Mouse (Mus musculus): ENCODE measurements around the gene Sytl1.
A peak's percentile ranks its signal among the peaks of the same experiment; 100 is the strongest.

The Sytl1 gene

DNA sequence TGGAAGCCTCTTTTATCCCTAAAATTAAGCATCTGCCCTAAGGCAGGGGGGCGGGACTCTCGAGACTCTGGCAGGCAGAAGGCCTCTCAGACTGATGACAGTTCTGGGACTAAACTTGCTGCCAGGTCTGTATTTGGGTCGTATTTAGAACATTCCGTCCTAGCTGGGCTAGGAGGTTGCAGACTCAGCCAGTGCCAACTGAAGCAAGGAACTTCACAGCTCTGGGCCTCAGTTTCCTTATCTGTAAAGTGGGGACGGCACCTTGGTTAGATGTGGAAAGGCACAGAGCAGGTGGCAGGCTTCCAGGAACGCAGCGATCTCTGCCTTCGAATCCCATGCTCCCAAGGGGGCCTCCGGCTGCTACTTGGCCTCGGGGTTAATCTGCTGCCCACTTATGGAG, 36.8 kb downstream of the Sytl1 start:
- Histone ChIP-seq H3K4me3 (replicated peaks; ENCODE audit: low read length) (peak overlapping the region; percentile 59), H3K27me3 (ENCODE audit: insufficient read depth, low read length) (peaks cover 20% of the 10 kb centered on the region), H3K9me3 (ENCODE audit: low read length) (no peaks in the 10 kb centered on the region), H3K36me3 (ENCODE audit: insufficient read depth, low read length) (no peaks in the 10 kb centered on the region), H3K4me1 (replicated peaks; ENCODE audit: low read depth, low read length) (peaks cover 82% of the 10 kb centered on the region)
- TF ChIP-seq POU5F1 (IDR thresholded peaks at IDR 0.05; ENCODE audit: borderline replicate concordance, low read length): no peak
- no peak for TF ChIP-seq NANOG (IDR thresholded peaks at IDR 0.05; ENCODE audit: borderline replicate concordance, low read length)
- no peak for TF ChIP-seq CTCF (conservative IDR thresholded peaks at IDR 0.05; ENCODE audit: low read length)

DNA sequence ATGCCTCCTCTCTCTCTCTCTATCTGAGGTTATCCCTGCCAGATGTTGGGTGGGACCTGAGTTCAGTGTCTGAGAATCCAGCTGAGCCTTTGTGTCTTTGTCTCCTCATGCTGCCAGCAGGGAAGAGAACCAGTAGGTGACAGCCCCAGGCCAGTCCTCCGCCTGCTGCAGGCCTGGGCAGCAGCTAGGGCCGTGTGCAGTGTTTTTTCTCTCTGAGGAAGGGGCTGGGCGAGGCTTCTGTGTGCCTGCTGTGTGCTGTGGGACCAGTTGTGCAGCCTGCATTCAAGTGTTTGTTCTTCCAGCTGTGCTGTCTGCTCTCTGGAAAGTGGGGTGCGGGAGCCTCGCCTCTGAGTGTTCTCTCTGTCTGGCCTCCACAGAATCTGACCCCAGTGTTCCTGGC, 39.0 kb downstream of the Sytl1 start:
- H3K27me3 ChIP-seq (ENCODE audit: insufficient read depth, low read length): peaks cover 33% of the 10 kb centered on the region
- no peaks in the 10 kb centered on the region for H3K9me3 ChIP-seq (ENCODE audit: low read length)
- H3K4me1 ChIP-seq (replicated peaks; ENCODE audit: low read depth, low read length): peaks cover 72% of the 10 kb centered on the region
- TF ChIP-seq NANOG (IDR thresholded peaks at IDR 0.05; ENCODE audit: borderline replicate concordance, low read length) (no peak), POU5F1 (IDR thresholded peaks at IDR 0.05; ENCODE audit: borderline replicate concordance, low read length) (no peak), CTCF (conservative IDR thresholded peaks at IDR 0.05; ENCODE audit: low read length) (no peak)
- 0 out of 2 replicates have a peak overlapping the region, but pooled peaks have one; percentile 13 for H3K4me3 ChIP-seq (replicated peaks; ENCODE audit: low read length)
- no peaks in the 10 kb centered on the region for H3K36me3 ChIP-seq (ENCODE audit: insufficient read depth, low read length)

DNA sequence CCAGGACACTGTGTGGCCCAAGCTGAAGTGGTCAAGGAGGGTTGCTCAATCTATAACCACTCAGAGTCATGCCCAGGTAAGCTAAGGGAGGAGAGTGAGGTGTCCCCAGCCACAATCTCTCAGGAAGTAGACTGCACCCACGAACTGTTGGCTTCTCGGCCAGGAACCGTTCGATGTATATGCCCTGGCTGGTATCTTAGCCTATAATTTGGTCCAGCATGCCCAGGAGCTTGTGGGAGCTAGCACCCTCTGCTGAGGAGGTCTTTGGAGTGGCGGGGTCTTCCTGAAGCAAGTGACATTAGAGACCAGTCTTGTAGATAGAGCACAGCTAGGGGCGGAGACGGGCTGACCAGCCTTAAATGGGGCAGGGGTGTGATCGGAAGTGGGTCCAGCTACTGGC, 41.2 kb downstream of the Sytl1 start:
- Histone ChIP-seq H3K4me3 (replicated peaks; ENCODE audit: low read length) (peak overlapping the region; percentile 73; the same call in 1 of the 2 replicates), H3K9me3 (ENCODE audit: low read length) (no peaks in the 10 kb centered on the region), H3K36me3 (ENCODE audit: insufficient read depth, low read length) (no peaks in the 10 kb centered on the region), H3K27me3 (ENCODE audit: insufficient read depth, low read length) (peaks cover 36% of the 10 kb centered on the region), H3K4me1 (replicated peaks; ENCODE audit: low read depth, low read length) (peaks cover 62% of the 10 kb centered on the region)
- no peak for TF ChIP-seq CTCF (conservative IDR thresholded peaks at IDR 0.05; ENCODE audit: low read length)
- TF ChIP-seq NANOG (IDR thresholded peaks at IDR 0.05; ENCODE audit: borderline replicate concordance, low read length): no peak
- TF ChIP-seq POU5F1 (IDR thresholded peaks at IDR 0.05; ENCODE audit: borderline replicate concordance, low read length): no peak

DNA sequence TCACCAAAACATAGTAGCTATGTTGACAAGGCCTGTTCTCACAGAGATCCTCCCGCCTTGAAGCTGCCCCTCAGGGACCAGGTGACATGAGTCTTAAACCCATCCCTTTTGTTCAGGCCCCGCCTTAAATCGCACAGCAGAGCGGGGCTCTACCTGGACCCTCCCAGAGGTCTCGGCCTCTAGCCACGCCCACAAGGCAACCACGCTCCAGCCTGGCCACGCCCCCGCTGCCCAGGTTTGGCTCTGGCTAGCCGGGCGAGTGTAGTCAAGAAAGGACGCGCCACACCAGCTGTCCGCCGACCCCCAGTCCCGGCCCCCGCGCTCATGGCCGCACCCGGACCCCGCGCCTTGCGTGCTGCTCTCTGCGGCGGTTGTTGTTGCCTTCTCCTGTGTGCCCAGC, 42.3 kb downstream of the Sytl1 start:
- Histone ChIP-seq H3K9me3 (ENCODE audit: low read length) (no peaks in the 10 kb centered on the region), H3K4me3 (replicated peaks; ENCODE audit: low read length) (peak overlapping the region; percentile 73), H3K27me3 (ENCODE audit: insufficient read depth, low read length) (peaks cover 42% of the 10 kb centered on the region), H3K4me1 (replicated peaks; ENCODE audit: low read depth, low read length) (peaks cover 52% of the 10 kb centered on the region), H3K36me3 (ENCODE audit: insufficient read depth, low read length) (no peaks in the 10 kb centered on the region)
- TF ChIP-seq NANOG (IDR thresholded peaks at IDR 0.05; ENCODE audit: borderline replicate concordance, low read length) (no peak), POU5F1 (IDR thresholded peaks at IDR 0.05; ENCODE audit: borderline replicate concordance, low read length) (no peak), CTCF (conservative IDR thresholded peaks at IDR 0.05; ENCODE audit: low read length) (no peak)

DNA sequence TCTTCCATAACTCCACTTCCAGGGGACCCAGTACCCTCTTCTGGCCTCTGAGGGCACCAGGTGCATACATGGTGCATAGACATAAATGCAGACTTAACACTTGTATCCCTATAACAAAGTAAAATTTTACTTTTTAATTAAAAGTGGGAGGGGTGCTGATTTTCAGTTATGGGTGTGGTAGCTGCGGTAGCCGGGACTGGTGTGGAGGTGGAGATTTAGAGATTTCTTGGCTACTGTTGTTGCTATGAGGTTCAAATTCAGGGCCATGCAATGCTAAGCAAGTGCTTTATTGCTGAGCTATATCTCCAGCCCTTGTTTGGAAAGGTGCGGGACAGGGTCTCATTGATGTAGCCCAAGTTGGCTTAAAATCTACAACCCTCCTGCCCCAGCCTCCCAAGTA, 44.2 kb downstream of the Sytl1 start:
- peaks cover 42% of the 10 kb centered on the region for H3K27me3 ChIP-seq (ENCODE audit: insufficient read depth, low read length)
- no peaks in the 10 kb centered on the region for H3K36me3 ChIP-seq (ENCODE audit: insufficient read depth, low read length)
- TF ChIP-seq CTCF (conservative IDR thresholded peaks at IDR 0.05; ENCODE audit: low read length) (no peak), NANOG (IDR thresholded peaks at IDR 0.05; ENCODE audit: borderline replicate concordance, low read length) (no peak), POU5F1 (IDR thresholded peaks at IDR 0.05; ENCODE audit: borderline replicate concordance, low read length) (no peak)
- peaks cover 39% of the 10 kb centered on the region for H3K4me1 ChIP-seq (replicated peaks; ENCODE audit: low read depth, low read length)
- H3K4me3 ChIP-seq (replicated peaks; ENCODE audit: low read length): no peak overlapping the region
- no peaks in the 10 kb centered on the region for H3K9me3 ChIP-seq (ENCODE audit: low read length)

DNA sequence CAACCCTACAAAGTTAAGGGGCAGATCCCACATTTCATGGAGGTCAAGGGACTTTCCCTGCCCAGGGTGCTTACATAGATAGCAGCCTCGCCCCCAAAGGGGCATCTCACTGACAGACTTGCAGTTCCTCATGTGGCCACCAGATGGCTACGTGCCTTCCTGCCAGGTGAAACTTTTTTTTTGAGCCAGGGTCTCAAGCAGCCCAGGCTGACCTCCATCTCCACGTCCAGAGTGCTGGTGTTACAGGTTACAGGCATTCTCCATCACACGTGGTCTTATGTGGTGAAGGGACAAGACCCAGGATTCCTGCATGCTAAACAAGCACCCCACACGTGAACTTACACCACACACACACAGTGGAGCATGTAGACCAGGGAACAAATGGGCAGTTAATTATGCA, 45.3 kb downstream of the Sytl1 start:
- TF ChIP-seq CTCF (conservative IDR thresholded peaks at IDR 0.05; ENCODE audit: low read length) (peak; percentile 98), POU5F1 (IDR thresholded peaks at IDR 0.05; ENCODE audit: borderline replicate concordance, low read length) (no peak), NANOG (IDR thresholded peaks at IDR 0.05; ENCODE audit: borderline replicate concordance, low read length) (no peak)

DNA sequence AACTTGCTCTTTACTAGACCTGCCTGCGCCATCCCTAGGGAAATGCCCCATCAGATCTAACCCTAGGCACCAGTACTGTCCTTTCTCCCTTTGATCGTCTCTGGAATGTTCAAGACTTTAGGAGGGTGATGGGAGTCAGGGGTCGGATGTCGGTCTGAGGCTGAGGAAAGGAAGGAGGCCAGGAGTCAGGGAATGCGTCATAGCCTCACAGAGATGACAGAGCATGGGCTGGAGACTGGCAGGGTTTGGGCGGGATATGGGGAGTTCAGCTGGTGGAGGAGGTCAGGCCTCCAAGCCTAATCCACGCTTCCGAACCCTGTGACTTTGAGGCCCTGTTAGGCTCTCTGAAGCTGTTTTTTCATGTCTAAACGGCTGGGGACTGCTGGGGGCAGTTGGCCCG, 49.3 kb downstream of the Sytl1 start:
- Histone ChIP-seq H3K27me3 (ENCODE audit: insufficient read depth, low read length) (peaks cover 53% of the 10 kb centered on the region), H3K9me3 (ENCODE audit: low read length) (no peaks in the 10 kb centered on the region), H3K36me3 (ENCODE audit: insufficient read depth, low read length) (no peaks in the 10 kb centered on the region), H3K4me1 (replicated peaks; ENCODE audit: low read depth, low read length) (peaks cover 40% of the 10 kb centered on the region), H3K4me3 (replicated peaks; ENCODE audit: low read length) (0 out of 2 replicates have a peak overlapping the region, but pooled peaks have one; percentile 29)
- TF ChIP-seq CTCF (conservative IDR thresholded peaks at IDR 0.05; ENCODE audit: low read length) (no peak), NANOG (IDR thresholded peaks at IDR 0.05; ENCODE audit: borderline replicate concordance, low read length) (no peak), POU5F1 (IDR thresholded peaks at IDR 0.05; ENCODE audit: borderline replicate concordance, low read length) (no peak)

More for the DNA sequence above, 45.3 kb downstream of the Sytl1 start:
- H3K4me3 ChIP-seq (replicated peaks; ENCODE audit: low read length): no peak overlapping the region
- H3K36me3 ChIP-seq (ENCODE audit: insufficient read depth, low read length): no peaks in the 10 kb centered on the region
- peaks cover 39% of the 10 kb centered on the region for H3K4me1 ChIP-seq (replicated peaks; ENCODE audit: low read depth, low read length)
- no peaks in the 10 kb centered on the region for H3K9me3 ChIP-seq (ENCODE audit: low read length)
- H3K27me3 ChIP-seq (ENCODE audit: insufficient read depth, low read length): peaks cover 48% of the 10 kb centered on the region

DNA sequence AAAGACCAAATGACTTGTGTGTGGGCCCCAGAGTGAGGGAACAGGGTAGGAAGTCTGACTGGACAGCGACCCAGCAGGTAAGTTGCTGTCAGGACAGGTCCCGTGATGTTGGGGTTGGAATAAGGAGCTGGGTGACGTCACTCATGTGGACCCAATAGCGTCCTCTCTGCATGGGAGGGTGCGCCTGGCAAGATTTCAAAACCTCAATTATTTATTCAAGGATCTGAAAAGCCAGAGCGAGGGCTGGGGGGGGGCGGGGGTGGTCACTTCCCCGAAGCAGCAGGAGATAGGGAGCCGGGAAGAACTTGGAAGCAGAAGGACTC, 49.7 kb downstream of the Sytl1 start:
- H3K9me3 ChIP-seq (ENCODE audit: low read length): no peaks in the 10 kb centered on the region
- H3K4me1 ChIP-seq (replicated peaks; ENCODE audit: low read depth, low read length): peaks cover 40% of the 10 kb centered on the region
- peaks cover 55% of the 10 kb centered on the region for H3K27me3 ChIP-seq (ENCODE audit: insufficient read depth, low read length)
- H3K4me3 ChIP-seq (replicated peaks; ENCODE audit: low read length): 0 out of 2 replicates have a peak overlapping the region, but pooled peaks have one; percentile 90
- TF ChIP-seq CTCF (conservative IDR thresholded peaks at IDR 0.05; ENCODE audit: low read length): no peak
- H3K36me3 ChIP-seq (ENCODE audit: insufficient read depth, low read length): no peaks in the 10 kb centered on the region

DNA sequence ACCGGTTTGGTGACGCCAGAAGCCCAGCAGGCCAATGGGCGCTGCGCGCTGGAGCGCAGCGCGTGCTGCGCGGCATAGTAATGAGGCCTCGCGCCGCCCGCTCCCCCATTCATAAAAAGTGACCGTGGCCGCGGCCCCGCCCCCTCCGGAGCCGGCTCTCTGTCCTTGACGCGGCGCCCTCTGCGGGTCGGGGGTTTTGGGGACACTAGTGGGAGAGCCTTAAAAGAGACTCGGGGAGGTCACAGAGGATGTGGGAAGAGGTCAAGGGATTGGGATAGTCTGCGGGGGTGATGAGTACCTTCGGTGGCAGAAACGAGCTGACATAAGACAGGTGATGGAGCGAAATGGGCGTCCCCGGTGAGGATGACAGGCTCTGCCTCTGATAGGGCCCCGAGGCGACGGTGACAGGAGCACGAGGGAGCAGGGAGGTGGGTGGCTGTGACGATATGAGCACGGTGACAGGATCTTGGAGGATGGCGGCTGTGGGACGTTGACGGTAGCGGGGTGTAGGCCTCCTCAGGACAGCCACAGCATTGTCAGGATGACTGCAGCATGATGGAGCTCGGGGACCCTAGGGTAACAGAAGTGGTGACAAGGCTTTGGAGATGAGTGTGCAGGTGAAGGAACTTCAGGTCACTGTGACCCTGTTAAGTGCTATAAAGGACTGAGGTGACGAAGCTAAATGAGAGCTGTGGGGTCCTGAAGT, 50.2 kb downstream of the Sytl1 start:
- no peaks in the 10 kb centered on the region for H3K9me3 ChIP-seq (ENCODE audit: low read length)
- TF ChIP-seq POU5F1 (IDR thresholded peaks at IDR 0.05; ENCODE audit: borderline replicate concordance, low read length): no peak
- no peak for TF ChIP-seq NANOG (IDR thresholded peaks at IDR 0.05; ENCODE audit: borderline replicate concordance, low read length)
- TF ChIP-seq CTCF (conservative IDR thresholded peaks at IDR 0.05; ENCODE audit: low read length): no peak
- peaks cover 56% of the 10 kb centered on the region for H3K27me3 ChIP-seq (ENCODE audit: insufficient read depth, low read length)

More for the DNA sequence above, 50.2 kb downstream of the Sytl1 start:
- Histone ChIP-seq H3K4me3 (replicated peaks; ENCODE audit: low read length) (peak overlapping the region; percentile 90), H3K4me1 (replicated peaks; ENCODE audit: low read depth, low read length) (peaks cover 36% of the 10 kb centered on the region), H3K36me3 (ENCODE audit: insufficient read depth, low read length) (no peaks in the 10 kb centered on the region)
